Mouse (Mus musculus) ES-Bruce4 (cell line): Measurements from ENCODE around the gene Fbxl17. TPM values are rescaled to one million over a fixed set of nuclear protein-coding genes. Genes with fewer than 3 reads are reported as not detected.

Experiments used
- H3K27ac ChIP-seq: 2 replicates; pipeline ENCODE4 v1.5.1; 2012; ENCODE audit warnings: low read length, inconsistent platforms; ENCODE audit not compliant: insufficient read depth
- H3K27me3 ChIP-seq: 2 replicates; pipeline ENCODE4 v1.6.1; 2012; ENCODE audit warnings: mild to moderate bottlenecking, low read length, inconsistent platforms; ENCODE audit not compliant: control insufficient read depth, poor library complexity, insufficient read depth, severe bottlenecking
- H3K36me3 ChIP-seq: 2 replicates; pipeline ENCODE4 v1.6.1; 2012; ENCODE audit warnings: inconsistent platforms, mild to moderate bottlenecking, low read length, moderate library complexity; ENCODE audit not compliant: control insufficient read depth, poor library complexity, insufficient read depth, severe bottlenecking
- H3K4me1 ChIP-seq: one replicate; pipeline ENCODE4 v1.8.1; 2011; ENCODE audit warnings: low read length; ENCODE audit not compliant: control insufficient read depth, insufficient read depth
- H3K4me3 ChIP-seq: 2 replicates; pipeline ENCODE4 v1.5.1; 2011; ENCODE audit warnings: low read depth, mild to moderate bottlenecking, low read length
- H3K9ac ChIP-seq: 2 replicates; pipeline ENCODE4 v1.6.1; 2012; ENCODE audit warnings: low read depth, mild to moderate bottlenecking, inconsistent platforms; ENCODE audit not compliant: poor library complexity, severe bottlenecking
- H3K9me3 ChIP-seq: replicated peaks from 2 replicates; pipeline ENCODE4 v1.6.1; 2012; ENCODE audit warnings: mild to moderate bottlenecking, low read length, inconsistent platforms; ENCODE audit not compliant: control insufficient read depth, poor library complexity, insufficient read depth, severe bottlenecking
- CTCF ChIP-seq: IDR thresholded peaks from one replicate; pipeline ENCODE4 v1.8.1; 2011; ENCODE audit warnings: low read depth, low read length
- EP300 ChIP-seq: IDR thresholded peaks from 2 replicates; pipeline ENCODE4 v1.6.1; 2011; ENCODE audit warnings: low read depth, low read length; ENCODE audit not compliant: insufficient read depth
- POLR2A ChIP-seq: IDR thresholded peaks from one replicate; pipeline ENCODE4 v1.8.1; 2011; ENCODE audit warnings: low read length; ENCODE audit not compliant: insufficient read depth
- polyA plus RNA-seq: library from polyadenylated mRNA; stranded (reverse); fragments of >200 nt; gene quantifications from 2 replicates; pipeline ENCODE4 v1.2.4, GENCODE M21; 2011; ENCODE audit warnings: low read depth; ENCODE audit not compliant: missing spikeins, insufficient read depth, insufficient read length

Fbxl17 gene
- polyA plus RNA-seq, 1 experiment = 11.7 TPM

GRCm38 (mm10) chr17:63465239-63465638, 34.6 kb downstream of the Fbxl17 start:
- Histone ChIP-seq H3K4me1 (no peaks in the 10 kb centered on the region), H3K9me3 (no peaks in the 10 kb centered on the region), H3K27ac (no peak overlapping the region), H3K36me3 (no peaks in the 10 kb centered on the region), H3K4me3 (no peak overlapping the region), H3K27me3 (no peaks in the 10 kb centered on the region), H3K9ac (no peak overlapping the region)
- no peak for TF ChIP-seq CTCF

GRCm38 (mm10) chr17:63462512-63462911, 37.3 kb downstream of the Fbxl17 start:
- TF ChIP-seq POLR2A (no peak), CTCF (no peak), EP300 (no peak)
- no peak overlapping the region for H3K27ac ChIP-seq
- H3K27me3 ChIP-seq = no peaks in the 10 kb centered on the region
- no peak overlapping the region for H3K9ac ChIP-seq
- H3K4me1 ChIP-seq = no peaks in the 10 kb centered on the region
- no peaks in the 10 kb centered on the region for H3K36me3 ChIP-seq
- H3K9me3 ChIP-seq = no peaks in the 10 kb centered on the region
- H3K4me3 ChIP-seq = no peak overlapping the region

DNA sequence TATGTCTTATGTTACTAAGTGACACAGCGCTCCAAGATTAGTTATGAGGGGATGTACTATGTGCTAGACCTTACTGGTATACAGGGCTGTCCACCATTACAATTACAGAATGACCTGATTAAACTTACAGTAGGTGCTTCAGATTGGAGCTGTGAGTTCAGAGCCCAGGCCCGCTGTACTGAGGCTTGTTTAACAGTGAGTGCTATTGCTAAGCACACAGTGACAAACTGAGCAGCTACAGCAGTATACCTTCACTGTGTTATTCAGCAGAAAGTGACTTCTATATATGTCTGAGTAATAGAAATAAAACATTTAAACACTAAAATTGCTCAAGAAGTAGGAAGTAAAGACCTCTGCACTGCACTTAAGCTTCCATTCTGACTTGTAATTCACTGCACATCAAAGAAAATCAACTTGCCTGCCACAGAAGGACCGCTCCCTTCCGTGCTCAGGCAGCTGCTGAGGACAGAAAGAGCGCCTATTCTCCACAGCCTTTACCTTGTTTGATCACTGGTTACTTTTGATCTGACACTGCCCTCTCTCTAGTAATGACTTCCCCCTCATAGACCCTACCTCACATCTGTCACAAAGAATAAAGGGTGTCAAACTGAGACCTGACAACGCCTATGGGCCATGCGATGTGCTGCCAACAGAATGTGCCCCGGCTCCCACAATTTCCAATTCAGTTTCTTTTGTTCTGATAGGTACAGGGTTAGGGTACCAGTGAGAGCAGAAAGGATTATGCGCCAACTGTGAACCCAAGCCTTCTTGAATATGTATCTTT, 39.9 kb downstream of the Fbxl17 start:
- no peak overlapping the region for H3K9ac ChIP-seq
- no peaks in the 10 kb centered on the region for H3K9me3 ChIP-seq
- no peak overlapping the region for H3K27ac ChIP-seq
- H3K36me3 ChIP-seq = no peaks in the 10 kb centered on the region
- H3K4me1 ChIP-seq = no peaks in the 10 kb centered on the region
- no peaks in the 10 kb centered on the region for H3K27me3 ChIP-seq
- H3K4me3 ChIP-seq = no peak overlapping the region
- TF ChIP-seq POLR2A (no peak), CTCF (no peak), EP300 (no peak)

- no peak overlapping the region for H3K9ac ChIP-seq
- TF ChIP-seq POLR2A = no peak
- no peak for TF ChIP-seq EP300
- no peak for TF ChIP-seq CTCF
- H3K4me1 ChIP-seq = no peaks in the 10 kb centered on the region
- no peak overlapping the region for H3K4me3 ChIP-seq
- H3K27me3 ChIP-seq = no peaks in the 10 kb centered on the region
- no peaks in the 10 kb centered on the region for H3K36me3 ChIP-seq
- no peaks in the 10 kb centered on the region for H3K9me3 ChIP-seq
- no peak overlapping the region for H3K27ac ChIP-seq
Observed at GRCm38 (mm10) chr17:63458052-63458451, 41.8 kb downstream of the Fbxl17 start.

GRCm38 (mm10) chr17:63451311-63452006, 48.4 kb downstream of the Fbxl17 start:
- Histone ChIP-seq H3K36me3 (no peaks in the 10 kb centered on the region), H3K9ac (no peak overlapping the region), H3K27ac (no peak overlapping the region), H3K4me3 (no peak overlapping the region), H3K9me3 (no peaks in the 10 kb centered on the region), H3K4me1 (no peaks in the 10 kb centered on the region), H3K27me3 (no peaks in the 10 kb centered on the region)
- TF ChIP-seq EP300 (no peak), CTCF (no peak), POLR2A (no peak)

DNA sequence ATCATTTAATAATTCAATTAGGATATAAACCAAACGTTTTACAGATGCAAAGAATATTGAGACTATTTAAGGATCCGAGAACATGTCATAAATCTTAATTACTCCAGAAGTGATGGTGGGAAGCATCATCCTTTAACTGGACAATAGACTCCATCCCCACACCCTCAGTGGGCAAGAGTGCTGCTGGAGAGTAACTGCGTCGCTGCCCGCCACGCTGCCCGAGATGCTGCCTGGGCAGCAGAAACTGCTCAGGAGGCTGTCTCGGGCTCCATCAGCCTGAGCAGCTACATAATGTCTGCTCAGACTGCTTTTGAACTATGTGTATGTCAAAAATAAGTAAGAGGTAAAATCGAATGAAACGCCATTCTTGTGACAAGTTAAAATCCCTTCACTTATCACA, 52.1 kb downstream of the Fbxl17 start:
- Histone ChIP-seq H3K27me3 (no peaks in the 10 kb centered on the region), H3K9me3 (no peaks in the 10 kb centered on the region), H3K36me3 (no peaks in the 10 kb centered on the region), H3K4me3 (no peak overlapping the region), H3K27ac (no peak overlapping the region), H3K4me1 (no peaks in the 10 kb centered on the region), H3K9ac (no peak overlapping the region)
- no peak for TF ChIP-seq EP300
- no peak for TF ChIP-seq POLR2A
- no peak for TF ChIP-seq CTCF
